In the genomic region with DNA sequence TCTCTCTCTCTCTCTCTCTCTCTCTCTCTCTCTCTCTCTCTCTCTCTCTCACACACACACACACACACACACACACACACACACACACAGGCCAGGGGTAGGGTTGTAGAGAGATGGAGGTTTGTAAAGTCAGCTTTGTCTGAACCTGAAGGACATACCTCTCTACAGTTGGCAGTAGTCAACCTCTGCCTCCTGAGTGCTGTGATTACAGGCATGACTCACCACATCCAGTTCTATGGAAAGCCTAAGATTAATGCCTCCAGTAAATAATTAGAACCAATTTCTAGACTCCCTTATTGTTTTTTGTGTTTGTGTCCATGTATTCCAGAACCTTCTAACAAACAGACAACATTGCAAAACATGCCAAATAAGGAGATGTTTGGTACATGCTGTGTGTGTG, we compare ENCODE assay signal across 21 mouse cellular contexts. TPM values are rescaled to one million over a fixed set of nuclear protein-coding genes. Genes with fewer than 3 reads are reported as not detected.
DNase-seq lines count a peak whose midpoint lies in the region; ATAC-seq and TF ChIP-seq lines count a peak whose summit lies in the region.
"Had no signal": no experiment of that assay in that cellular context is flagged by ENCODE, and none has a peak within 500 bp of the region (broad histone marks: within the 10 kb centered on the region; RNA-seq: fewer than 3 reads in every experiment).

No protein-coding gene starts in this region.

- TF ChIP-seq EP300 in stomach, postnatal 0 days (optimal IDR thresholded peaks at IDR 0.05), result no peak

- DNase-seq in heart, adult 11 months, result peak; percentile 53
- DNase-seq in heart, adult 9 months (ENCODE audit: low spot score in 2 of 2), result no peak
- peak; percentile 52 for DNase-seq in 3T3-L1 (ENCODE audit: low read depth, low spot score)
- DNase-seq in stomach, postnatal 0 days (ENCODE audit: low spot score), result no peak
- DNase-seq in left cerebral cortex, adult 18-20 months (ENCODE audit: low spot score in 2 of 2), result no peak
- DNase-seq: adrenal gland, adult 2 months; adrenal gland, postnatal 25 days; cerebellum, adult 18-20 months; cerebellum, adult 9-11 months; cerebellum, postnatal 36 days; gastrocnemius, postnatal 36 days; kidney, adult 8-10 months had no signal

- no peaks in the 10 kb centered on the region for H3K36me3 ChIP-seq in heart, embryonic 14.5 days (ENCODE audit: control insufficient read depth, insufficient read depth, low read length)
- no peaks in the 10 kb centered on the region for H3K36me3 ChIP-seq in heart, embryonic 11.5 days (ENCODE audit: control insufficient read depth, insufficient read depth, low read length)
- no peaks in the 10 kb centered on the region for H3K36me3 ChIP-seq in stomach, postnatal 0 days (ENCODE audit: control insufficient read depth, insufficient read depth, low read length)
- H3K36me3 ChIP-seq: embryonic facial prominence, embryonic 10.5 days; forebrain, embryonic 15.5 days; hindbrain, embryonic 12.5 days had no signal

- no peak overlapping the region for H3K4me3 ChIP-seq in heart, embryonic 14.5 days (ENCODE audit: control insufficient read depth in 1 of 2, insufficient read depth in 1 of 2, low read depth in 1 of 2, low read length in 2 of 2)
- H3K4me3 ChIP-seq in heart, embryonic 11.5 days (ENCODE audit: low read depth, low read length), result no peak overlapping the region
- H3K4me3 ChIP-seq in stomach, postnatal 0 days (ENCODE audit: low read depth, low read length), result no peak overlapping the region
- H3K4me3 ChIP-seq: embryonic facial prominence, embryonic 10.5 days; erythroblast, embryonic 14.5 days; forebrain, embryonic 15.5 days; hindbrain, embryonic 12.5 days had no signal

- no peak overlapping the region for H3K4me2 ChIP-seq in heart, embryonic 14.5 days (ENCODE audit: low read length)
- H3K4me2 ChIP-seq in heart, embryonic 11.5 days, result no peak overlapping the region
- H3K4me2 ChIP-seq in stomach, postnatal 0 days (replicated peaks; ENCODE audit: low read depth), result no peak overlapping the region
- H3K4me2 ChIP-seq: forebrain, embryonic 15.5 days; hindbrain, embryonic 12.5 days had no signal

- no peaks in the 10 kb centered on the region for H3K9me3 ChIP-seq in heart, embryonic 14.5 days (ENCODE audit: control insufficient read depth, low read length)
- no peaks in the 10 kb centered on the region for H3K9me3 ChIP-seq in heart, embryonic 11.5 days (replicated peaks; ENCODE audit: control insufficient read depth, low read length)
- H3K9me3 ChIP-seq in stomach, postnatal 0 days (ENCODE audit: control insufficient read depth, low read length), result no peaks in the 10 kb centered on the region
- H3K9me3 ChIP-seq: embryonic facial prominence, embryonic 10.5 days; forebrain, embryonic 15.5 days; hindbrain, embryonic 12.5 days had no signal

- H3K27me3 ChIP-seq in heart, embryonic 14.5 days (ENCODE audit: control insufficient read depth, insufficient read depth, low read length), result no peaks in the 10 kb centered on the region
- H3K27me3 ChIP-seq in heart, embryonic 11.5 days (ENCODE audit: control insufficient read depth, insufficient read depth, low read length), result no peaks in the 10 kb centered on the region
- no peaks in the 10 kb centered on the region for H3K27me3 ChIP-seq in stomach, postnatal 0 days (ENCODE audit: control insufficient read depth, insufficient read depth, low read length)
- H3K27me3 ChIP-seq: forebrain, embryonic 15.5 days; hindbrain, embryonic 12.5 days had no signal

- TF ChIP-seq CTCF in stomach, postnatal 0 days (IDR thresholded peaks at IDR 0.05; ENCODE audit: low read depth), result no peak

- H3K4me1 ChIP-seq in heart, embryonic 14.5 days (ENCODE audit: control insufficient read depth in 2 of 2, insufficient read depth in 2 of 2, low read length in 2 of 2), result peaks cover 18 to 29% of the 10 kb centered on the region in 2 experiments
- peaks cover 19% of the 10 kb centered on the region for H3K4me1 ChIP-seq in heart, embryonic 11.5 days (ENCODE audit: control insufficient read depth, insufficient read depth, low read length)
- H3K4me1 ChIP-seq in stomach, postnatal 0 days (replicated peaks; ENCODE audit: control insufficient read depth, insufficient read depth), result 0 out of 2 replicates have a peak, but pooled peaks cover 2% of the 10 kb centered on the region
- H3K4me1 ChIP-seq: hindbrain, embryonic 12.5 days had no signal

- ATAC-seq in heart, embryonic 14.5 days (ENCODE audit: insufficient number of reproducible peaks, insufficient read depth, low FRiP score, low read depth), result no peak
- no peak for ATAC-seq in heart, embryonic 11.5 days (replicated peaks; ENCODE audit: insufficient number of reproducible peaks, low FRiP score, low TSS enrichment)
- peak; percentile 78 for ATAC-seq in stomach, postnatal 0 days (ENCODE audit: low FRiP score, low TSS enrichment)
- ATAC-seq: forebrain, embryonic 15.5 days; hindbrain, embryonic 16.5 days; inflammation-experienced regulatory T-cells, adult 6 months; intestine, postnatal 0 days had no signal

- no peak overlapping the region for H3K9ac ChIP-seq in heart, embryonic 14.5 days (ENCODE audit: low read length)
- H3K9ac ChIP-seq in heart, embryonic 11.5 days (ENCODE audit: low read depth, low read length), result no peak overlapping the region
- no peak overlapping the region for H3K9ac ChIP-seq in stomach, postnatal 0 days (ENCODE audit: low read length)
- H3K9ac ChIP-seq: forebrain, embryonic 15.5 days; hindbrain, embryonic 12.5 days had no signal

- H3K27ac ChIP-seq in heart, embryonic 14.5 days (replicated peaks in 1 of 2; ENCODE audit: control insufficient read depth in 1 of 2, insufficient read depth in 1 of 2, low read depth in 2 of 2, low read length in 2 of 2), result peak overlapping the region; percentile 41 to 74; a peak in 3 of 4 replicates
- H3K27ac ChIP-seq in heart, embryonic 11.5 days (ENCODE audit: low read depth, low read length), result no peak overlapping the region
- no peak overlapping the region for H3K27ac ChIP-seq in stomach, postnatal 0 days (replicated peaks)
- H3K27ac ChIP-seq: embryonic facial prominence, embryonic 10.5 days; forebrain, embryonic 15.5 days; hindbrain, embryonic 12.5 days had no signal

RNA-seq across cellular contexts. Expression of a gene that starts 11.9 kb away (rescaled TPM):
- 40.5 and 43.7 TPM in 2 replicates for polyA plus RNA-seq in heart, embryonic 14.5 days (2014; fragmentation: Nextera tagmentation; extraction: Ambion mirVana)
- polyA plus RNA-seq in heart, embryonic 11.5 days (2014; fragmentation: Nextera tagmentation; extraction: Ambion mirVana), result 37.4 and 42.5 TPM in 2 replicates
- polyA plus RNA-seq in stomach, postnatal 0 days (2015; fragmentation: Nextera tagmentation; extraction: Ambion mirVana), result 4.8 and 6.3 TPM in 2 replicates
- total RNA-seq in left cerebral cortex, adult 18-20 months (2021), result 100 to 1,000 TPM; 115 to 117 TPM
- polyA plus RNA-seq: erythroblast, embryonic 14.5 days had no signal

RNA-seq across cellular contexts. Expression of a gene that starts 42.3 kb away (rescaled TPM):
- 8.1 and 9.0 TPM in 2 replicates for polyA plus RNA-seq in heart, embryonic 14.5 days (2014; fragmentation: Nextera tagmentation; extraction: Ambion mirVana)
- 10.0 and 11.1 TPM in 2 replicates for polyA plus RNA-seq in heart, embryonic 11.5 days (2014; fragmentation: Nextera tagmentation; extraction: Ambion mirVana)
- 2.1 and 2.3 TPM in 2 replicates for polyA plus RNA-seq in stomach, postnatal 0 days (2015; fragmentation: Nextera tagmentation; extraction: Ambion mirVana)
- total RNA-seq in left cerebral cortex, adult 18-20 months (2021), result 1 to 10 TPM; 6.0 to 6.9 TPM

Comparison
In these comparisons a context has a peak if more than half of its experiments do, and no peak if none do; other contexts are left out.
1. DNase-seq: peak in heart, adult 11 months (single experiment) and 3T3-L1 (single experiment); none in heart, adult 9 months (0 of 2), stomach, postnatal 0 days (single experiment) and left cerebral cortex, adult 18-20 months (0 of 2).
2. H3K27ac ChIP-seq: peak in heart, embryonic 14.5 days (2 of 2); none in heart, embryonic 11.5 days (single experiment) and stomach, postnatal 0 days (single experiment).